Mouse (Mus musculus) regulatory T cell (primary cell): ENCODE results near the gene Parp9.
"Not testable (repeated sequence)": the region's sequence is repeated elsewhere in the genome, so short reads cannot be mapped to it uniquely, and the experiment has no call there.

Experiments
- in situ Hi-C: fragments of 300-600 bp; cut with MboI, MseI; formaldehyde crosslinking; loops from one replicate; pipeline ENCODE4 v1.15.1; 2025; ENCODE audit warnings: high pct_unique_total_duplicates

Gene Parp9

DNA sequence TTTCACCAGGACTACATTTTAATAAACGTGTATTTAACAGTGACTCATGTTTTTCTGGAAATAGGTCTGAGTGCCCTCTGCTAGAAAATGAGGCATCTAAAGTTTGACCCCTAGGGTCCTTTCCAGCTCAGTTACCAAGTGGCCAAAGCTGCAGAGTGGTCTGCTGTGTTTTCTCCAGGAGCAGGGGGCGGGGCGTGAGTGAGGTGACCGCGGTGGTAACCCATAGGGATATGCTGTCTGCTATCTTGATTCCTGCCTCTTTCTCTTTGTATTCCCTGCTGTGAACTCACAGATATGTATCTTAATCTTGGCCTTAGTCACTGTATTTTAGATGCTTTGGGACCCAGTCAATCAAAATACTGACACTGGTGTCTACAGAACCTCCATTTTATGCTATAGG, 13.9 kb upstream of the Parp9 start:
- in situ Hi-C loops, result no loop called here

- in situ Hi-C loops, result no loop called here
Measured at GRCm38 (mm10) chr16:35932179-35933055, 5.9 kb upstream of the Parp9 start.

DNA sequence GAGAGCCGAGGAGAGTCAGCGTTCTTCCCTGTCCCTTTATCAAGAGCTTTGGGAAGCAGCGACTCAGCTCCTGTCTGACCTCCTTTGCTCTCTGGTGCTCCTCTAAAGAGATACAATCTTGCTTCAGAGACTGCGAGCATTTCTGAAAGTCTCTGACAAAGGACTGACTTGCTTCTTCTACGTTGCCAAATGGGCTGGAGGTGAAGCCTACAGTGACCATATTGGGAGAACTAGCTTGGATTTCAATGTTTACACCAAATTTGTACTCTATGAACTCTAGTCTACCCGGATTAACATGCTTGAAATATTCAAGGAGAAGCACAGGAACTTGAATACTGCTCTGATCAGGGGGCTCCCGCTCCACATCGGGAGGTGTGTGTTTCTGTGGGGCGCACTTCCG, 5.1 kb upstream of the Parp9 start:
- in situ Hi-C loops, result no loop called here

DNA sequence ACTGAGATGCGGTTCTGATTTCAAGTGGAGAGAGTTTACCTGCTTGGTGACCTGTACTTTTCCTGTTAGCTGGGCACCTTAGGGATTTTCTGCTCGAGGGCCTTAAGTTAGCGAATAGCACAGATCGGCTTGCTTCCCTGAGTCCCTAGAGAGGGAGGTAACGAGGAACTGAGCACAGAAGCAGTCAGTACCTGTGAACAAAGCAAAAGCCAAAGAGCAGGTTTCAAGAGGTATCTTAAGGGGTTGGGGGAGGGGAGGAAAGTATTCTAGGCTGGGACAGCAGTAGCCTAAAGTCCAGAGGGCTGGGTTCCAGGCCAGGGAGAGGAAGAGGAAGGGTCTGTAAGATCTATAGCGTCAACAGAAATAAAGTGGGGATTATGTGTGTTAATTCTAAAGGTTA, 991 bp downstream of the Parp9 start:
- in situ Hi-C loops, result loop anchor here (5.0 kb wide), 1 partner anchor 72 kb away; no protein-coding TSS in a partner anchor

GRCm38 (mm10) chr16:35939690-35940089, 1.4 kb downstream of the Parp9 start:
- in situ Hi-C loops, result loop anchor here (5.0 kb wide), 2 partner anchors 43 to 72 kb away; no protein-coding TSS in a partner anchor

DNA sequence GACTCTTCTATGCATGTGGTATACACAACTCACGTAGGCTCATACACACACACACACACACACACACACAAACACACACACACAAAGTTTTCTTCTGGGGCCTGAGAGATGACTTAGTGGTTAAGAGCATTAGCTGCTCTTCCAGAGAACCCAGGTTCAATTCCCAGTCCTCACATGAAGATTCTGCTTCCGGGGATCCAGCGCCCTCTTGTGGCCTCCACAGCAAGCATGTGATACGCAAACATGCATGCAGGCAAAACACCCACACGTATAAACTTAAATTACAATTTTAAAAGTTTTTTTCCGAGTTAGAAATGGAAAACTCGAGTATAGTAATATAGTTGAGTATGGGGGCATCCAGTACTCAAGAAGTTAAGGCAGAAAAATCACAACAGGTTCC, 3.1 kb downstream of the Parp9 start:
- in situ Hi-C loops, result loop anchor here (5.0 kb wide), 1 partner anchor 41 kb away; no protein-coding TSS in a partner anchor

GRCm38 (mm10) chr16:35949264-35949663, 11.0 kb downstream of the Parp9 start:
- in situ Hi-C loops, result no loop called here

GRCm38 (mm10) chr16:35951216-35951615, 12.9 kb downstream of the Parp9 start:
- in situ Hi-C loops, result loop anchor here (10.0 kb wide), 1 partner anchor 1434 kb away; the partner anchor contains the start of gene Stxbp5l

DNA sequence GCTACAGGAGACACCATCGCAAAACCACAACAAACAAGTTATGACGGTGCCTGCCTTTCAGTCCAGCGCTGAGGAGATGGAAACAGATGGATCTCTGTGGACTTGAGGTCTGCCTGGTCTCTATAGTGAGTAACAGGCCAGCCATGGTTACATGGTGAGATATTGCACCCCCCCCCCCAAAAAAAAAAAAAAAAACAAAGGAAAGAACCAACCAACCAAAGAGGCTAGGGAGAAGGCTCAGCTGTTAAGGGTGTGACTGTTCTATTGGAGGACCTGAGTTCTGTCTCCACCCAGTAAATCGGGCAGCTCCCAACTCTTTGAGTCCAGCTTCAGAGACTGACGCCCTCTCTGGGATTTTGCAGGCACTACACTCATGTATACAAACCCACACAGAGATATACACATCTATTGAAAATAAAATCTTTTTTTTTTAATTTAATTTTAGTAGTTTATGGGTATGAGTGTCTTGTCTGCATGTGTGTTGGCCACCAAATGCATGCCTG, 14.4 kb downstream of the Parp9 start:
- in situ Hi-C loops, result loop anchor here (10.0 kb wide), 1 partner anchor 1432 kb away; the partner anchor contains the start of gene Stxbp5l

DNA sequence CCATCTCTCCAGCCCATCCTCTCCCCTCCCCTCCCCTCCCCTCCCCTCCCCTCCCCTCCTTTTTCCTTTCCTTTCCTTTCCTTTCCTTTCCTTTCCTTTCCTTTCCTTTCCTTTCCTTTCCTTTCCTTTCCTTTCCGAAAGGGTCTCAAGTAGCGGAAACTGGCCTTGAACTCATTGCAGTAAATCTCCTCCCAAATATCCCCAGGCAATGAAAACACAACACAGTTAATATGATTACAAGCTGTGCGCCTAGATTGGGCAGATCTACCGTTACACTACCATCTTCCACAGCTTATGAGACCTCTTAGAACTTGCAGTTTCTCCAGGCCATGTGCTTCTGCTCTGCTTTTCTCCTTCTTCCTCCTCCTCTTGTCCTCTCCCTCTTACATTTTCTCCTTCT, 27.7 kb downstream of the Parp9 start:
- in situ Hi-C loops, result not testable (repeated sequence)

DNA sequence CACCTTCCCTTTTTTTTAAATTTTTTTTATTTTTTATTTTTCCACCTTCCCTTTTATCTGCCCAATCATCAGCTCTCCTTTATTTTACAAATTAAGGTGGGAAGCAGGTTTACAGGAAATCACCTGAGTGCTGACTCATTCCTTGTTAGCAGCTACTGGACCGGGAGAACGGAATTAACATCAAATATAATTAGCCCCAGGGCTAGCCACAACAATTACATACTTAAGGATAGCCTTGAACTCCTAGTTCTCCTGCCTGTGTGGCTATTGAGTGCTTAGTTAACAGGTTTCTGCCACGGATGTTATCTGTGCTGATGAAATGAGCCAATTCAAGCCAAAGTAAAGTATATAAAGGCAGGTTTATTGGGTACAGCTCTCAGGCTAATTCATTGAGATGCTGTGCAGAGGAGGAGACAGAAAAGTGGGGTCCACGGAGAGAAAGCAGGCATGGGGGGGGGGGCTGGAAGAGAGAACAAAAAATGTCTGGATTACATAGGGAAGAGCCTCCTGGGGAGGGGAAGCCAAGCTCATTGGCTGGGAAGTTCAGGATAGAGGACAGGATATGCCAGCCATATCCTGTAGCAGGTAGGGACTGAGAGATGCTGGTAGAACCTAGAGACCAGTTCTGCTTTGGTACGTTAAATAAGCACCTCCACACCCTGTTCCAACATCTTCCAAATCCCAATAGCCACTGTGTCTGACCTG, 28.3 kb downstream of the Parp9 start:
- in situ Hi-C loops, result no loop called here

- in situ Hi-C loops, result no loop called here
Measured at GRCm38 (mm10) chr16:35967319-35967718, 29.0 kb downstream of the Parp9 start.

DNA sequence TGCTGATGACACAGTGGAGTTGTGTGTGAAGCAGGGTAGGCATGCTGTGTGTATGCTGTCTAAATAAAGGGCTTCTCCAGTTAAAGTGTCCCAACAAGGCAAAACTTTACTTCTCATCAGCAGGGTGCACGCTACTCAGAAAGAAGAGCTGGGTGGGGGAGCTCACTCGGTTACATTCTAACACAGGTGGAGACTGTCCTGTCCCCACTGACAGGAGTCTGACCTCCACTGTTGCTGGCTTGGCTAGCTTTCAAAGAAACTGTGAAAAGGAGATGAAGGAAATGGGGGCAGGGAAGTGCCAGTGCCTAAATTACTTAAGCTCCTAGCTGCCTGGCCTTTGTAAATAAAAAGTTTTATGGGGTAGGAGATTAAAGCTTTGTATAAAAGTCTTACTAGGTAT, 29.9 kb downstream of the Parp9 start:
- in situ Hi-C loops, result no loop called here

GRCm38 (mm10) chr16:35974021-35974420, 35.8 kb downstream of the Parp9 start:
- in situ Hi-C loops, result no loop called here

DNA sequence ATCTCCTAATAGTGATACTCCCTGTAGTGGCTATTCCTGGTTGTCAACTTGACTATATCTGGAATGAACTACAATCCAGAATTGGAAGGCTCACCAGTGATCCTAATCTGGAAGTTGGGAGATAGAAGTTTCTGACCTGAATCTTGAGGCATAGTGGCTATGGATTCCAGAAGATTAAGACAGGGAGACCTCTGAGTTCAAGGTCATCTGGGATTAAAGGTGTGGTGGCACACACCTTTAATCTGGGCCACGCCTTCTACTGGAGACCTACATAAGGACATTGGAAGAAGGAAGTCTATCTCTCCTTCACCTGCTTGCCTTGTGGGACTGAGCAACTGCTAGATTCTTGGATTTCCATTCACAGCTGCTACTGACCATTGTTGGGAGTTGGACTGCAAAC, 40.2 kb downstream of the Parp9 start, which contains the start of gene Kpna1:
Kpna1 (plus strand) TSS at position 301 of the 400 bp plus-strand sequence.
- in situ Hi-C loops, result not testable (repeated sequence)

- in situ Hi-C loops, result loop anchor here (5.0 kb wide), 1 partner anchor 39 kb away; no protein-coding TSS in a partner anchor
Measured at GRCm38 (mm10) chr16:35981363-35981821, 43.1 kb downstream of the Parp9 start.

DNA sequence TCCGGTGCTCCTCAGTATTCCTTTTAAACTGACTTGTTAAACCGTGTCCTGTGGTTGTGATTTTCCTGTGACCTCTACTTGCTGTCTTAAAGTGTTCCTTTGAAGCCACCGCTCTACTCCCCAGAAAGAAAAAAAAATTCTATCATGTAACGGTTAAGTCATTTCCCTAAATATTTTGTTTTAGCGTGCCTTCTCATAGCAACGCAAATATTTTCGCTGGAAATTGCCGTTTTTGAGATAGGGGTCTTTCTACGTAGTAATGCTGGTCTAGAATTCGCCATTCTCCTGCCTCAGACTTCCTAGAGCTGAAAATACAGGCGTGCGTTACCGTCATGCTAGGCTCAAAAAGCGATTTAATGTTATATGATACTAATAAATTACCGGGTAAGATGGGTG, 44.2 kb downstream of the Parp9 start:
- in situ Hi-C loops, result loop anchor here (5.0 kb wide), 1 partner anchor 40 kb away; no protein-coding TSS in a partner anchor

GRCm38 (mm10) chr16:35982902-35983516, 44.7 kb downstream of the Parp9 start:
- in situ Hi-C loops, result loop anchor here (5.0 kb wide), 1 partner anchor 41 kb away; no protein-coding TSS in a partner anchor

DNA sequence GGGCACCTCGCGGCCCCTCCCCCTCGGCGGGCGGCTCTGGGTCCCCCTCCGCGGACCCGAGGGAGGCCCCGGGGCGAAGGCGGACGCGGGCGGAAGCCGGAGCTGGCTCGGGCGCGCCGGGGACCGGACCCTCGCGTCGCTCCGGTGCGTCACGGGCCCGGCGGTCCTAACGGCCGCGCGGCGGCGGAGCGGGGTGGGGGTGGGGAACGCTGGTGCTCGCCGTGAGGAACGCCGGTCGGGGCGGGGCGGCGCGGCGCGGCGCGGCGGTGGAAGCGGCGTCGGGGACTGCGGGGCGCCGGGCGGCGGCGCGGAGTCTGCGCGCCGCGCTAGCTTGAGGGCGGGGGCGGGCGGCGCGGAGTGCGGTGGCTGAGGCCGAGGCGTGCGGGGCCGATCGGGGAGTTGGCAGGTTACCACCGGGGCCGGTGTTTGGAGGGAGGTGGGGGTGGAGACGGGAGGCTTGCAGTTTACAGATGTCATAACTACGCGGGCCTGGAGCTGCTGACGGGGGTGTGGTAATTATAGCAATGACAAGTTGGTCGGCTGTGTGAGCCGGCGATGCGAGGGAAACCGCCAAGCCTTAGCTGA, 45.3 kb downstream of the Parp9 start:
- in situ Hi-C loops, result loop anchor here (5.0 kb wide), 1 partner anchor 41 kb away; no protein-coding TSS in a partner anchor

DNA sequence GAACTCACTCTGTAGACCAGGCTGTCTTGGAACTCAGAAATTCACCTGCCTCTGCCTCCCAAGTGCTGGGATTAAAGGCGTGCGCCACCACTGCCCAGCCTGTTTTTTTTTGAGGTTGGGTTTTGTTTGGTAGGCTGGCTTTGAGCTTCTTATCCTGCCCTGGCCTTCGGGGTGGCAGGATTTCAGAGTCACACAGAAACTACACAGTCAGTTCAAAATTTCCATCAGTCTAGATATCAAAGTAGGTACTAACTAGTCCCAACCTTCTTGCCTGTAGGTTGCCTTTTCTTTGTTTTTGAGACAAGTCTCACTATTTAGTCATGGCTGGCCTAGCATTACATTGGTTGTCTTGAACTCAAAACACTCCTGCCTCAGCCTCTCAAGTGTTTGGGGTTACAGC, 46.2 kb downstream of the Parp9 start:
- in situ Hi-C loops, result loop anchor here (5.0 kb wide), 1 partner anchor 42 kb away; no protein-coding TSS in a partner anchor

DNA sequence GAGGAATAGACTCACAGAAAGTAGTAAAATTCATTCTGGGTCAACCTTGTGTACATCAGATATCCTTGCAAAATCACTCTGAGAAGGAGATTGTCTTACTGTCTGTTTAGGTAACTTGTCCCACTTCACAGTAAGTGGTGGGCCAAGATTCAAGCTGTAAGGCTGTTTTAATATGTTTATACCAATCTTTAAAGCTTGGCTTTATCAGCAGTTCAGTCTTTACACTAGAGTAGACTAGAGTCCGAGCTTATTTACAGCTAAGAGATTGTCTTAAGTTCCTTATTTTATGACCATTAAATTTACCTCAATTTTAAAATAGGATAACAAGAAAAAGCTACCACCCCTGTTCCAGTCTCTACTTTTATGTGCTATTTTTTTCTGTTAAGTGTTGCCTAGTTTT, 49.7 kb downstream of the Parp9 start:
- in situ Hi-C loops, result loop anchor here (5.0 kb wide), 1 partner anchor 54 kb away; the partner anchor contains the start of gene Wdr5b
